Mouse (Mus musculus) layer of hippocampus, adult 18-20 months (tissue): ENCODE measurements around the gene Adam12. TPM values are rescaled to one million over a fixed set of nuclear protein-coding genes. Genes with fewer than 3 reads are reported as not detected.

Experiments used
- DNase-seq, 2 experiments: peaks; one replicate each; pipeline ENCODE4 v3.0.0; 2022; ENCODE audit warnings: low spot score in 2 of 2
- total RNA-seq, 2 experiments: library from RNA; stranded (reverse); gene quantifications; 2 replicates each; pipeline ENCODE4 v1.2.3; 2021

Gene Adam12
- total RNA-seq, 2 experiments from 2014 or later = 5.0 to 6.3 TPM

DNA sequence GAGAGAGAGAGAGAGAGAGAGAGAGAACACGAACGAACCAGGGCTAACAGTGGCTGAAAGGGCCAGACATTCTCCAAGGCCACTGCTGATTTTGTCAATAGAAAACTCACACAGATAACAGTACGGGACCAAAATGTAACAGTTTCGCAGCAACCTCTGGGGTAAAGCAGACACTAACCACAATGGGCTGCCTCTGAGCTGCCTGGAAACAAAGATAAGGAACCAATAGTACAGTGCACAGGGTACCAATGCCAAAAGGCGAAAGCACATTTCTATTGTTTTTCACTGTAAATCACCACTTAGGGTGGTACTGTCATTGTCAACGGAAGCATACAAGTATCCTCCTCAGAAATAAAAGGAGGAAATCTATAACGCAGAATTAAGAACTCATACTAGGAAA lies 72.3 kb downstream of the Adam12 start:
- no peak for DNase-seq

- no peak for DNase-seq
These were observed 80.6 kb downstream of the Adam12 start for GRCm38 (mm10) chr7:134151330-134151729.

DNA sequence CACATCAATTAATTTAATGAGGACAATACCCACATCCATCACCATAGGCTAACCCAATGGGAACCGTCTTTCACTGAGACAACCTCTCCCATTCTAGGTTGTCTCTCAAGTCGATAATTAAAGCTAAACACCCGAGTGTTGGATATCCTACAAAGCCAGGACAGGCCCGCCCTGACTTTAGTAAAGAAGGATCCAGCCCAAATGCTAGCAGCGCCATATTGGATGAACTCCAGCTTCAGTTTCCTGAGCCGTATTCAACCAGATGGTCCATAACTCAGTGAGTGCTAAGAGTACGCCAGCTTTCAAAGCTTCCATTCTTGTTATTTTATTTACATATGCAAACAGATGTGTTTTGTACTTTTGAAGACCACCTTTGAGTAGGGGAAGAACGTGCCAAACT lies 81.6 kb downstream of the Adam12 start:
- DNase-seq = no peak

- DNase-seq = no peak
These were observed 82.6 kb downstream of the Adam12 start for GRCm38 (mm10) chr7:134149351-134149750.

DNA sequence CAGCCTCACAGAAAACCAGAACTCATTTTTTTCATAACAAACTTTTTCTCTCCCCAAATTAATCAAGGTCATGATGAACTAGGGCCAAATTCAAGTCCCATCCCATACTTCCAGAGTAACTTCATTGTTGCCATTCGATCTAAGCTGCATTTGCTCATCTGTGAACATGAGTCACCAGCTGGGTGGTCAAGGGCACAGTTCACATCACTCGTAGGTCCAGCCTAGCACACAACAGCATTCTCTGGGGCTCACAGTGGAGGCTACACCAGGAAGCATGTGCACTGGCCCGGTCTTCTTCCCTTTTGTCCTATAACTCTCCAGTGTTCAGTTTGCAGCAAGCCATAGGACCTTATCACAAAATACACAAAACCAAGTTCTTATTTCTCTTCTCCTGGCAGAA lies 84.4 kb downstream of the Adam12 start:
- no peak for DNase-seq

GRCm38 (mm10) chr7:134146821-134147220 lies 85.1 kb downstream of the Adam12 start:
- DNase-seq = no peak

DNA sequence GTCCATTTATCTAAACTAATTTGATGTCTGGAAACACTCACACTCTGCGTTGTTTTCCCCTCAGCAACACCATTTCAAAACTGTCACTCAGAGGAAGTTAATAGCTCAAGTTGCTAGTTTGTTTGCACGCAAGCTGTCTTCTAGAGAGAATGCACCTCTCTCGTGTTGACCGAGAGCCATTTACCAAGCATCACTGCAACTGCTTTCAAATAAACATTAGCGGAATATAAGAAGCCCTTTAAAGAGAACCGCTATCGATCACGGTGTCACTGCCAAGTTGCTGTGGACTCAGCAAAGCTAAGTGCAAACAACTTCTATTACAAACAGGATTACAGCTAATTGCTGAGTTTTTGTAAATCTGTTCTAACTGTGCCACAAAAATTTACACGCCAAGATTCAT lies 87.8 kb downstream of the Adam12 start:
- no peak for DNase-seq

GRCm38 (mm10) chr7:134139291-134139949 lies 92.5 kb downstream of the Adam12 start:
- DNase-seq = peak in 1 of 2 experiments; percentile 9

- DNase-seq = no peak
These were observed 99.6 kb downstream of the Adam12 start for GRCm38 (mm10) chr7:134132323-134132722.

- no peak for DNase-seq
These were observed 103.8 kb downstream of the Adam12 start for GRCm38 (mm10) chr7:134128087-134128522.

DNA sequence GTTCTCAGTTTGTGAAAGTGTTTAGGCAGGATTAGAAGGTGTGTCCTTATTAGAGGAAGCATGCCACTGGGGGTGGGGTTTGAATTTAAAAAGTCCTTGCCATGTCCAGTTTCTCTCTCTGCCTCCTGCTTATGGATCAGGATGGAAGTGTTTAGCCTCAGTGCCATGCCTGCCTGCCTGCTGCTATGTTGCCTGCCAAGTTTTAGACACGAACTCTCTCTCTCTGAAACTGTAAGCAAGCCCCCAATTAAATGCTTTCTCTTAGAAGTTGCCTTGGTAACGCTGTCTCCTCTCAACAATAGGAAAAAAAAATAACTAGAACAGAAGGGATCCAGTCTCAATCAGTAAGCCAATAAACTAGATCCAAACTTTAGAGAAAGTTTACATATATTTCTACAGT lies 110.5 kb downstream of the Adam12 start:
- no peak for DNase-seq

GRCm38 (mm10) chr7:134115438-134115837 lies 116.5 kb downstream of the Adam12 start:
- DNase-seq = no peak

DNA sequence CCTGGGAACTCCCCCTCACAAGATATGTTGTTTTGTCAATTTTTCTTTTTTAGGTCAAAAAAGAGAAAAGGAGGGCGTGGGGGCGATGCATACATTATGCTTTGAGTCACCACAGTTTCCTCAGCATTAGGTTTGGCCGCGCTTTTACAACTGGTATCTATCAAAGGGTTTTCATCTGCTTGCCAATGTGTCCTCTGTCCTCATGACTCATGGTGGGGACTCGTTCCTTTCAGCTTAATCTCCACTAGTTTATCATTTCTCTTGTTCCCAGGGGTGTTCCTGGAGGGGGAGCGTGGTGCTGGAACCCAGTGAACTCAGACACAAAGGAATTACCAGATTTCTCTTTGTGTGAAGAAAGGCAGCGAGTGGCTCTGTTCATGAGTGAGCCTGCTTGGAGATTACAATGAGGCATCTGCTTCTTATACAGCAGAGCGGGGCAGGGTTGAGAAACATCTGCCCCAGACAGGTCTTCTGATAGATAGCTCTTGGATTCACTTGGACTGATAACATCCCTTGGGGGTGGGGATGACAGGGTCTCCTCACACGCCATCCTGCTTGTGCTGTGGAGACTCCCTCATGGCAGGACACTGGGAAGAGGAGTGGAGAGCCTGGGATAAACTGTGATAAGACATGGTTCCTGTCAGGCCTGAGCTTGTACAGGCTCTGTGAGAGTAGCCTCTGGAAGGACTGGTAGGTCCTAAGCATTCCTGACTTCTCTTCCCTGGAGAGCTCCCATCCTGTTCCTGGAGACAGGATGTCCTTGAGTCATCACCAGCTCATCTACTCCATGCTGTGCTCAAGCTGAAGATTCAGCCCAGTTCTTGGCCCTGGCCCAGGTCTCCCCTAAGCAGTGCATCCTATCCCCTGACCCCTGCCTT lies 117.4 kb downstream of the Adam12 start:
- peak; percentile 18 to 47 for DNase-seq

- DNase-seq = no peak
These were observed 118.1 kb downstream of the Adam12 start for GRCm38 (mm10) chr7:134113829-134114228.

DNA sequence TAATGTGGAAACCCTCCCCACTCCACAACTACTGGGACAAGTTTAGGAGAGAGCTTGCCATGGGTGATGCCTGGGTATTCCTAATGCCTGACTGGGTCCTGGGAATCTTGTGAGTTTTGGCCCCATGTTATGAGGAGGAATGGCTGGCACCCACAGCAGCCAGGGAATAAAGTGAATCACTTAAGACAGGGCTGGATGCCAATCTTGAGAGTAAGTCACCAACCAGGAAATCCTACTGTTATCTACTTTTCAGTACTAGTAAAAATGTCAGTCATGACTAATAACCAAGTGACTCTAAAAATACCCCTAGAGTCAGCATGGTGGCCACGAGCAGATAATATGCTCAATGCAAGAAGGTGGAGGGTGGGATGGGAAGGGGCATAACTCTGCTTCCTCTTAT lies 121.8 kb downstream of the Adam12 start:
- DNase-seq = no peak

DNA sequence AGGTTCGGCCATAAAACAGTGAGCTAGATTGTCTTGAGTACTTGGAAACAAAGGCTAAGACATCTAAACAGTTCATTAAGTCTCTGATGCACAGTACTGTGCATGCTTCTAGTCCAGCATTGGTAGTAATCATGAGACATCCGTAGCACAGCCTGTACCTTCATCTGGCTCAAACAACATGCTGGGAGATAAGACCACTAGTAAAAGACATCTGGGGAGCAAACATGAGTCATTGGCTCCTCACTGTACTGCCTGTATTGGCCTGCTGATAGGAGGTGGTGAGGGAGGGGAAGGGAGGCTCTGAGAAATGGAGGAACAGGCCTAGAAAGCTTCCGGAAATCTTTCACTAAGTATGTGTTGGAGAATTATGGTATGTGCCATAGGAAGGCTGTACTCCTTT lies 124.1 kb downstream of the Adam12 start:
- DNase-seq = no peak

GRCm38 (mm10) chr7:134099010-134099409 lies 132.9 kb downstream of the Adam12 start:
- no peak for DNase-seq

DNA sequence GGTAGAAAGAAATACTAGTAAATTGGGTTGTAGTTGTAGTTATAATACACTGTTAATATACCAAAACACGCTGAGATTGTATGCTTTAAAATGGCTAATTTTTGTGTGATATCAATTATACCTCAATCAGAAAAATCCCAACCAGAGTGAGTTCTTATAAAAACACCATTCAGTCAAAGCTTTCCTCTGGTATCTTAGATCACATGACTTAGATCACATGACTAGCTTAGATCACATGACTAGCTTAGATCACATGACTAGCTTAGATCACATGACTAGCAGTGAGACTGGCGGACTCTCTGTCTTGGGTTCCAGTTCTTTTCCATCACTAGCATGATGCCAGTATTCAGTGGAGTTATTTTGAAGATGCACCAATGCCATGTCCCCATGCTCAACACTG lies 134.1 kb downstream of the Adam12 start:
- no peak for DNase-seq

- no peak for DNase-seq
These were observed 138.1 kb downstream of the Adam12 start for GRCm38 (mm10) chr7:134093871-134094270.

GRCm38 (mm10) chr7:134090764-134091163 lies 141.2 kb downstream of the Adam12 start:
- no peak for DNase-seq

GRCm38 (mm10) chr7:134090256-134090655 lies 141.7 kb downstream of the Adam12 start:
- no peak for DNase-seq

GRCm38 (mm10) chr7:134088548-134089347 lies 143.2 kb downstream of the Adam12 start:
- DNase-seq = no peak
